Mouse (Mus musculus): ENCODE data around the gene Tmem243. TPM values are rescaled to one million over a fixed set of nuclear protein-coding genes. Genes with fewer than 3 reads are reported as not detected.

Tmem243 gene
- polyA plus RNA-seq, 1 experiment from 2014 or later = 407 TPM

- Histone ChIP-seq H3K9me3 (ENCODE audit: low read length) (no peaks in the 10 kb centered on the region), H3K36me3 (ENCODE audit: insufficient read depth, low read length) (0 out of 2 replicates have a peak, but pooled peaks cover 8% of the 10 kb centered on the region), H3K27me3 (replicated peaks; ENCODE audit: insufficient read depth, low read length) (no peaks in the 10 kb centered on the region), H3K4me3 (ENCODE audit: low read depth, low read length) (no peak overlapping the region), H3K27ac (ENCODE audit: low read length) (peak overlapping the region; percentile 4; the same call in 1 of the 2 replicates), H3K9ac (replicated peaks; ENCODE audit: low read depth) (no peak overlapping the region), H3K4me2 (replicated peaks; ENCODE audit: low read depth, low read length) (no peak overlapping the region), H3K4me1 (ENCODE audit: insufficient read depth, low read depth, low read length) (no peaks in the 10 kb centered on the region)
- TF ChIP-seq EP300 (IDR thresholded peaks at IDR 0.05) (no peak), CTCF (IDR thresholded peaks at IDR 0.05) (no peak)
- WGBS = 25% methylated on average over 6 of the region's 6 CpGs
- no peak for DNase-seq (ENCODE audit: low spot score)
- no peak for ATAC-seq
Observed at GRCm38 (mm10) chr5:9114162-9114561, 13.7 kb downstream of the Tmem243 start.

- no peaks in the 10 kb centered on the region for H3K4me1 ChIP-seq (ENCODE audit: insufficient read depth, low read depth, low read length)
- TF ChIP-seq CTCF (IDR thresholded peaks at IDR 0.05) = no peak
- no peak for TF ChIP-seq EP300 (IDR thresholded peaks at IDR 0.05)
- H3K27ac ChIP-seq (ENCODE audit: low read length) = peak overlapping the region; percentile 4; the same call in 1 of the 2 replicates
- H3K4me2 ChIP-seq (replicated peaks; ENCODE audit: low read depth, low read length) = no peak overlapping the region
- no peak overlapping the region for H3K4me3 ChIP-seq (ENCODE audit: low read depth, low read length)
- H3K36me3 ChIP-seq (ENCODE audit: insufficient read depth, low read length) = peaks cover 23% of the 10 kb centered on the region
- ATAC-seq (no peak), DNase-seq (ENCODE audit: low spot score) (no peak)
- H3K9ac ChIP-seq (replicated peaks; ENCODE audit: low read depth) = no peak overlapping the region
- no peaks in the 10 kb centered on the region for H3K27me3 ChIP-seq (replicated peaks; ENCODE audit: insufficient read depth, low read length)
- WGBS = 62% methylated on average over 2 of the region's 2 CpGs
- H3K9me3 ChIP-seq (ENCODE audit: low read length) = no peaks in the 10 kb centered on the region
Observed at GRCm38 (mm10) chr5:9124134-9124533, 23.7 kb downstream of the Tmem243 start.

GRCm38 (mm10) chr5:9128566-9128965 lies 28.1 kb downstream of the Tmem243 start:
- Histone ChIP-seq H3K4me1 (ENCODE audit: insufficient read depth, low read depth, low read length) (no peaks in the 10 kb centered on the region), H3K36me3 (ENCODE audit: insufficient read depth, low read length) (peaks cover 4% of the 10 kb centered on the region), H3K9ac (replicated peaks; ENCODE audit: low read depth) (no peak overlapping the region), H3K27ac (ENCODE audit: low read length) (no peak overlapping the region), H3K4me2 (replicated peaks; ENCODE audit: low read depth, low read length) (no peak overlapping the region), H3K27me3 (replicated peaks; ENCODE audit: insufficient read depth, low read length) (no peaks in the 10 kb centered on the region), H3K9me3 (ENCODE audit: low read length) (no peaks in the 10 kb centered on the region), H3K4me3 (ENCODE audit: low read depth, low read length) (no peak overlapping the region)
- 78% methylated on average over 12 of the region's 12 CpGs for WGBS
- ATAC-seq (0 out of 2 replicates have a peak, but pooled peaks have one; percentile 18), DNase-seq (ENCODE audit: low spot score) (no peak)
- TF ChIP-seq EP300 (IDR thresholded peaks at IDR 0.05) (no peak), CTCF (IDR thresholded peaks at IDR 0.05) (no peak)

- Histone ChIP-seq H3K9ac (replicated peaks; ENCODE audit: low read depth) (no peak overlapping the region), H3K9me3 (ENCODE audit: low read length) (no peaks in the 10 kb centered on the region), H3K27ac (ENCODE audit: low read length) (no peak overlapping the region), H3K4me1 (ENCODE audit: insufficient read depth, low read depth, low read length) (no peaks in the 10 kb centered on the region), H3K27me3 (replicated peaks; ENCODE audit: insufficient read depth, low read length) (no peaks in the 10 kb centered on the region), H3K36me3 (ENCODE audit: insufficient read depth, low read length) (no peaks in the 10 kb centered on the region), H3K4me3 (ENCODE audit: low read depth, low read length) (no peak overlapping the region), H3K4me2 (replicated peaks; ENCODE audit: low read depth, low read length) (no peak overlapping the region)
- no peak for DNase-seq (ENCODE audit: low spot score)
- 78% methylated on average over 7 of the region's 7 CpGs for WGBS
- ATAC-seq = no peak
- TF ChIP-seq EP300 (IDR thresholded peaks at IDR 0.05) (no peak), CTCF (IDR thresholded peaks at IDR 0.05) (no peak)
Observed at GRCm38 (mm10) chr5:9131786-9132185, 31.3 kb downstream of the Tmem243 start.

- Histone ChIP-seq H3K4me3 (ENCODE audit: low read depth, low read length) (no peak overlapping the region), H3K27me3 (replicated peaks; ENCODE audit: insufficient read depth, low read length) (no peaks in the 10 kb centered on the region), H3K9ac (replicated peaks; ENCODE audit: low read depth) (no peak overlapping the region), H3K9me3 (ENCODE audit: low read length) (no peaks in the 10 kb centered on the region), H3K4me1 (ENCODE audit: insufficient read depth, low read depth, low read length) (no peaks in the 10 kb centered on the region), H3K4me2 (replicated peaks; ENCODE audit: low read depth, low read length) (no peak overlapping the region), H3K27ac (ENCODE audit: low read length) (no peak overlapping the region), H3K36me3 (ENCODE audit: insufficient read depth, low read length) (peaks cover 4% of the 10 kb centered on the region; the same call in 1 of the 2 replicates)
- TF ChIP-seq CTCF (IDR thresholded peaks at IDR 0.05) (no peak), EP300 (IDR thresholded peaks at IDR 0.05) (no peak)
- DNase-seq (ENCODE audit: low spot score) = peak; percentile 55
- peak; percentile 50 for ATAC-seq
- 62% methylated on average over 3 of the region's 3 CpGs for WGBS
Observed at GRCm38 (mm10) chr5:9135588-9135987, 35.1 kb downstream of the Tmem243 start.

- H3K9ac ChIP-seq (replicated peaks; ENCODE audit: low read depth) = no peak overlapping the region
Observed at GRCm38 (mm10) chr5:9140724-9141123, 40.3 kb downstream of the Tmem243 start.

GRCm38 (mm10) chr5:9142376-9142775 lies 41.9 kb downstream of the Tmem243 start:
- H3K36me3 ChIP-seq (ENCODE audit: insufficient read depth, low read length) = peaks cover 12% of the 10 kb centered on the region; the same call in 1 of the 2 replicates

More at GRCm38 (mm10) chr5:9140724-9141123, 40.3 kb downstream of the Tmem243 start:
- DNase-seq (ENCODE audit: low spot score) (no peak), ATAC-seq (no peak)
- Histone ChIP-seq H3K4me3 (ENCODE audit: low read depth, low read length) (no peak overlapping the region), H3K27me3 (replicated peaks; ENCODE audit: insufficient read depth, low read length) (no peaks in the 10 kb centered on the region), H3K27ac (ENCODE audit: low read length) (no peak overlapping the region), H3K4me1 (ENCODE audit: insufficient read depth, low read depth, low read length) (no peaks in the 10 kb centered on the region), H3K36me3 (ENCODE audit: insufficient read depth, low read length) (peaks cover 4% of the 10 kb centered on the region; the same call in 1 of the 2 replicates), H3K9me3 (ENCODE audit: low read length) (no peaks in the 10 kb centered on the region), H3K4me2 (replicated peaks; ENCODE audit: low read depth, low read length) (no peak overlapping the region)
- WGBS = 92% methylated on average over 8 of the region's 8 CpGs
- no peak for TF ChIP-seq CTCF (IDR thresholded peaks at IDR 0.05)
- TF ChIP-seq EP300 (IDR thresholded peaks at IDR 0.05) = no peak

More at GRCm38 (mm10) chr5:9142376-9142775, 41.9 kb downstream of the Tmem243 start:
- no peak for DNase-seq (ENCODE audit: low spot score)
- H3K4me1 ChIP-seq (ENCODE audit: insufficient read depth, low read depth, low read length) = no peaks in the 10 kb centered on the region
- no peak for ATAC-seq
- TF ChIP-seq CTCF (IDR thresholded peaks at IDR 0.05) (no peak), EP300 (IDR thresholded peaks at IDR 0.05) (no peak)
- WGBS = 93% methylated on average over 6 of the region's 6 CpGs
- no peak overlapping the region for H3K4me3 ChIP-seq (ENCODE audit: low read depth, low read length)
- no peaks in the 10 kb centered on the region for H3K9me3 ChIP-seq (ENCODE audit: low read length)
- H3K9ac ChIP-seq (replicated peaks; ENCODE audit: low read depth) = no peak overlapping the region
- H3K27ac ChIP-seq (ENCODE audit: low read length) = no peak overlapping the region
- no peak overlapping the region for H3K4me2 ChIP-seq (replicated peaks; ENCODE audit: low read depth, low read length)
- H3K27me3 ChIP-seq (replicated peaks; ENCODE audit: insufficient read depth, low read length) = no peaks in the 10 kb centered on the region

Measured in lung, postnatal 0 days (tissue).